Mouse (Mus musculus) olfactory bulb, adult 2 months (tissue): ENCODE results near the gene Pdk2. TPM values are rescaled to one million over a fixed set of nuclear protein-coding genes. Genes with fewer than 3 reads are reported as not detected.
A peak's percentile ranks its signal among the peaks of the same experiment; 100 is the strongest.

Experiments used
- H3K27ac ChIP-seq: fragments of 200-500 bp; 2 replicates; pipeline ENCODE4 v1.5.1; 2012; ENCODE audit warnings: low read depth, low read length; ENCODE audit not compliant: insufficient read depth
- H3K4me1 ChIP-seq: fragments of 200-500 bp; 2 replicates; pipeline ENCODE4 v1.6.1; 2012; ENCODE audit warnings: low read length; ENCODE audit not compliant: control insufficient read depth, insufficient read depth
- H3K4me3 ChIP-seq: fragments of 200-500 bp; 2 replicates; pipeline ENCODE4 v1.5.1; 2012; ENCODE audit warnings: mild to moderate bottlenecking, low read depth, low read length, moderate library complexity; ENCODE audit not compliant: insufficient read depth
- CTCF ChIP-seq: fragments of 200-500 bp; IDR thresholded peaks from 2 replicates; pipeline ENCODE4 v1.5.1; 2012; ENCODE audit warnings: low read depth, mild to moderate bottlenecking, low read length, moderate library complexity; ENCODE audit not compliant: insufficient read depth
- POLR2A ChIP-seq: fragments of 200-500 bp; IDR thresholded peaks from 2 replicates; pipeline ENCODE4 v1.6.1; 2012; ENCODE audit warnings: mild to moderate bottlenecking, low read depth, low read length, moderate library complexity; ENCODE audit not compliant: insufficient read depth
- WGBS: fragments of 180-500 bp; shearing (Covaris S2); methylation state at CpG from one replicate; pipeline ENCODE4 v1.1.7; 2018; 5-methylcytosine and 5-hydroxymethylcytosine counted together
- polyA plus RNA-seq: library from polyadenylated mRNA; stranded (reverse); fragments of >200 nt; gene quantifications from 2 replicates; pipeline ENCODE4 v1.2.4, GENCODE M21; 2012; ENCODE audit warnings: low replicate concordance; ENCODE audit not compliant: missing spikeins, insufficient read depth, insufficient read length

Pdk2 gene
- not detected in 2 replicates for polyA plus RNA-seq

- peaks cover 27% of the 10 kb centered on the region for H3K4me1 ChIP-seq
- 0% methylated on average over 41 of the region's 41 CpGs for WGBS
These were observed at the start of gene Pdk2 for GRCm38 (mm10) chr11:95041139-95041609. Pdk2 (minus strand) TSS chr11:95041354.

GRCm38 (mm10) chr11:95088857-95089779, 48.0 kb upstream of the Pdk2 start:
- TF ChIP-seq POLR2A (no peak), CTCF (no peak)
- 62% methylated on average over 16 of the region's 16 CpGs for WGBS
- H3K4me3 ChIP-seq = no peak overlapping the region
- peaks cover 6% of the 10 kb centered on the region; the same call in 1 of the 2 replicates for H3K4me1 ChIP-seq
- no peak overlapping the region for H3K27ac ChIP-seq

More at GRCm38 (mm10) chr11:95041139-95041609, at the start of gene Pdk2:
- peak within 1 kb of the TSS; percentile 83 for H3K27ac ChIP-seq
- H3K4me3 ChIP-seq = peak within 1 kb of the TSS; percentile 94
- peak; percentile 78 for TF ChIP-seq POLR2A
- no peak for TF ChIP-seq CTCF

GRCm38 (mm10) chr11:95088286-95088685, 47.1 kb upstream of the Pdk2 start:
- H3K4me1 ChIP-seq = peaks cover 6% of the 10 kb centered on the region; the same call in 1 of the 2 replicates
- 78% methylated on average over 7 of the region's 7 CpGs for WGBS

DNA sequence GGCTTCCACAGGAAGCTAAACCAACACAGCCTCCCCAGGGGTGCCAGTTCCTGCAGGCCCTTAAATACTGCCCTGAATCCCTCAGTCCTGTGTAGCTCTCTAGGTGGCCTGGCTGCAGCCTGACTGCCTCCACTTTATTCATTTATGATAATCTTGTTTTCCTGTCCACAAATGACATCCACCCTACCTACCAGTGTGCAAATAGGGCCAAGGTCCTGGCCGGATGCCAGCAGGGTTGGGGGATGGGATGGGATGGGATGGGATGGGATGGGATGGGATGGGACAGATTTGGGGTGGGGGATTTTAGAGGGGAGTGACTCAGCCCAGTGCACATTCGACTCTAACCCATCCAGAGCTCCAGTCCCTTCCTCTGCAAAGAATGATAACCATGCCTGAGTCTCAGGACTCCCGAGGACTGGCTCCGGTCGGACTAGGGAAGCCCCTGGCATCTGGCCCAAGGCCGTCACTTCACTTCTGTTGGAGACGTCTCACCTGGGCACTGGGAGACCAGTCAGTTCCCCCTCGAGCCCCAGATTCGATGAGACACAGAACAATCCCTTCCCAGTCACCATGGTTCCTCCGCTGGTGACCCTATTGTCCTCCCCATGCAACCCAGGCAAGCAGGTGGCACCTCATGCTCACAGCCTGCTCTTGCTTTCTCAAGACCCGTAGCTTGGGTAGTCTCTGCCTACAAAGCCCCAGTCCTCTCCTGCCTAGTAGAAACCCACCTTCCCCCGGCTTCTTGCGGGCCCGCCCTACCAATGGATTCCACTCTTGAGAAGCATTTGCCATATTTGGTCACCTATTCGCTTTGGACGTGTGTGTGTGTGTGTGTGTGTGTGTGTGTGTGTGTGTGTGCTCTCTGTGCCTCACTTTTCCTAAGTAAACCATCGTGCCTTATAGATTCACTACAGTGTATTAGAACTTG, 46.4 kb upstream of the Pdk2 start:
- Histone ChIP-seq H3K4me3 (no peak overlapping the region), H3K27ac (no peak overlapping the region), H3K4me1 (peaks cover 6% of the 10 kb centered on the region; the same call in 1 of the 2 replicates)
- no peak for TF ChIP-seq POLR2A
- no peak for TF ChIP-seq CTCF
- WGBS = 77% methylated on average over 17 of the region's 17 CpGs

More at GRCm38 (mm10) chr11:95088286-95088685, 47.1 kb upstream of the Pdk2 start:
- no peak overlapping the region for H3K4me3 ChIP-seq
- TF ChIP-seq CTCF (no peak), POLR2A (no peak)
- no peak overlapping the region for H3K27ac ChIP-seq

GRCm38 (mm10) chr11:95086229-95086628, 45.1 kb upstream of the Pdk2 start:
- no peak overlapping the region for H3K4me3 ChIP-seq
- peaks cover 6% of the 10 kb centered on the region; the same call in 1 of the 2 replicates for H3K4me1 ChIP-seq
- H3K27ac ChIP-seq = no peak overlapping the region
- 64% methylated on average over 5 of the region's 5 CpGs for whole genome bisulfite sequencing
- TF ChIP-seq CTCF (no peak), POLR2A (no peak)

DNA sequence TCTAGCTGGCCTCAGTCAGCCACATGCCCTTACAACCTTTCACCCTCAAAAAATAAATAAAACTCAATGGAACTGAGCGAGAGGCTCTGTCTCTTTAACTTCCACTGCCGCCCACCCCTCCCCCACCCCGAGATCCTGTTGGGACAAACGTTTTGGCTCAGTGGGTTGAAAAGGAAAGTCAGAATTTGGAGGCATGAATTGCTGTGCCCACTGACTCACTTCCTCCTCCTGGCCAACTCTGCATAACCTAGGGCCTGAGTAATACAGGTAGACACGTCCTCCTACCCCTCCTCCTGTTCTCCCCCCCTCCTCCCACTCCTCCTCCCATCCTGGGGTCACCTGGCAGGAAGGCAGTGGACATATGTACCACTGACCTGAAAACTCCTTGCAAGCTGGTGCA, 44.6 kb upstream of the Pdk2 start:
- Histone ChIP-seq H3K4me3 (no peak overlapping the region), H3K27ac (no peak overlapping the region), H3K4me1 (peaks cover 6% of the 10 kb centered on the region; the same call in 1 of the 2 replicates)
- TF ChIP-seq POLR2A (no peak), CTCF (no peak)
- 32% methylated on average over 5 of the region's 5 CpGs for WGBS

DNA sequence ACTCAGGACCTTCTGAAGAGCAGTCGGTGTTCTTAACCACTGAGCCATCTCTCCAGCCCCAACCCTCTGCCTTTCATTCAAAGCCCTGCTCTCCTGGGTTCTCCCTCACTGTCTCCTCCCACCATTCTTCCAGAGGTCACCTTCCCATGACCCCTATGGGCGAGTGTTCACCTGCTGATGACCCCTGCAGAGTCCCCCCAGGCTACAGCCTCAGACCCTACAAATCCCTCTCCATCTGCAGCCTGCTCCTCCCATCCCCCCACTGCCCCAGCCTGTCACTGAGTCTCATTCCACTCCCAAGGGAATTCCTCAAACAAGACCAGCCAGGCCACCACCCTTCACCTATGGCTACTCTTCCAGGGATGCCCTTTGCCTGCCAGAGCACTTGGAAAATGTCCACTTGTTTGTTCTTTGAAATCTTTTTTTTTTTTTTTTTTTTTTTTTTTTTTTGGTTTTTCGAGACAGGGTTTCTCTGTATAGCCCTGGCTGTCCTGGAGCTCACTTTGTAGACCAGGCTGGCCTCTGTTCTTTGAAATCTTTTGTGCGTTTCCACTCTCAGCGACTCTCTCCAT, 43.7 kb upstream of the Pdk2 start:
- TF ChIP-seq CTCF (no peak), POLR2A (no peak)
- H3K4me3 ChIP-seq = no peak overlapping the region
- WGBS = 56% methylated on average over 5 of the region's 5 CpGs

GRCm38 (mm10) chr11:95084175-95084574, 43.0 kb upstream of the Pdk2 start:
- TF ChIP-seq CTCF (no peak), POLR2A (no peak)
- Histone ChIP-seq H3K27ac (no peak overlapping the region), H3K4me3 (no peak overlapping the region), H3K4me1 (peaks cover 6% of the 10 kb centered on the region; the same call in 1 of the 2 replicates)
- WGBS = 38% methylated on average over 4 of the region's 4 CpGs

More for the DNA sequence above, 43.7 kb upstream of the Pdk2 start:
- Histone ChIP-seq H3K4me1 (peaks cover 6% of the 10 kb centered on the region; the same call in 1 of the 2 replicates), H3K27ac (no peak overlapping the region)
